Mouse (Mus musculus) kidney, adult 2 months (tissue): Measurements from ENCODE around the gene Minos1.

Experiments used
- CTCF ChIP-seq: fragments of 200-500 bp; conservative IDR thresholded peaks from 2 replicates; pipeline ENCODE4 v1.5.1; 2011; ENCODE audit warnings: low read depth, mild to moderate bottlenecking, control low read depth, low read length, moderate library complexity, mixed read lengths; ENCODE audit not compliant: insufficient read depth, insufficient read length
- POLR2A ChIP-seq: fragments of 200-500 bp; IDR thresholded peaks from one replicate; pipeline ENCODE4 v1.6.1; 2011; ENCODE audit warnings: low read depth, low read length, control low read depth

DNA sequence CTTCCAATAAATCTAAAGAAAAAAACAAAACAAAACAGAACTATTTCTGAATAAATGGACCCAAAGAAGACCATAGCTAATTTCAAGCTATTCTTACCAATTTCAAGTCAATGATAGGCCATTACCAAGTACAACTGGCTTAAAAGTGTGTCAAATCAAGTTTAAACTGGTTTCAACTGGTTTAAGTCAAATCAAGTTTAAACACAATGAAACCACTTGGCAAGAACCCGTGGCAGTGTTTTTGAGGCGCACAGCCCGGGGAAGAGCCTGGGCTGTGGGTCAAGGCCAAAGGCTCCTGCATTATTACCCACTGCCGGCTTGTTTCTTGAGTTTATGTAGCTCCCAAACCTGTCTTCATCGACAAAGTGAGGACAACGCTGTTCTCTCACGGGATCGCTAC lies 30.6 kb downstream of the Minos1 start:
- TF ChIP-seq CTCF (no peak), POLR2A (no peak)
